Comparison of ENCODE assay signal across 43 mouse cellular contexts in genomic region chr2:116851356-116851755, GRCm38 (mm10). TPM values are rescaled to one million over a fixed set of nuclear protein-coding genes. Genes with fewer than 3 reads are reported as not detected.
"Had no signal": no experiment of that assay in that cellular context is flagged by ENCODE, and none has a peak within 500 bp of the region (broad histone marks: within the 10 kb centered on the region; RNA-seq: fewer than 3 reads in every experiment).

No protein-coding gene starts in this region.

- H3K4me1 ChIP-seq: hindbrain, embryonic 10.5 days; hindbrain, embryonic 12.5 days had no signal

- ATAC-seq: inflammation-experienced regulatory T-cells, adult 6 months; intestine, embryonic 15.5 days; intestine, embryonic 16.5 days; intestine, postnatal 0 days had no signal

- H3K27ac ChIP-seq: heart, embryonic 13.5 days; hindbrain, embryonic 10.5 days; hindbrain, embryonic 12.5 days; hindbrain, embryonic 13.5 days; hindbrain, embryonic 14.5 days; hindbrain, postnatal 0 days; kidney, embryonic 15.5 days; kidney, postnatal 0 days; layer of hippocampus, adult 2 months; left cerebral cortex, adult 2 months had no signal

- H3K4me3 ChIP-seq: heart, embryonic 13.5 days; heart, embryonic 15.5 days; hindbrain, embryonic 10.5 days; hindbrain, embryonic 12.5 days; hindbrain, embryonic 13.5 days; hindbrain, embryonic 15.5 days; intestine, embryonic 15.5 days; kidney, embryonic 15.5 days; layer of hippocampus, adult 2 months; left cerebral cortex, adult 2 months had no signal

- H3K27me3 ChIP-seq: heart, embryonic 13.5 days; heart, embryonic 15.5 days; hindbrain, embryonic 12.5 days; hindbrain, embryonic 13.5 days; hindbrain, embryonic 15.5 days; intestine, embryonic 15.5 days; kidney, embryonic 15.5 days had no signal

- H3K36me3 ChIP-seq: heart, embryonic 13.5 days; heart, embryonic 15.5 days; hindbrain, embryonic 10.5 days; hindbrain, embryonic 12.5 days; hindbrain, embryonic 13.5 days; hindbrain, embryonic 15.5 days; intestine, embryonic 15.5 days; kidney, embryonic 15.5 days had no signal

- DNase-seq: heart, postnatal 10 days; heart, postnatal 36 days; heart, postnatal 4 days; kidney, adult 11 months; kidney, adult 18-20 months; kidney, adult 2 months; kidney, adult 8-10 months; kidney, adult 9 months; kidney, postnatal 10 days; kidney, postnatal 14 days; kidney, postnatal 25 days; kidney, postnatal 36 days; kidney, postnatal 4 days; layer of hippocampus, adult 9-11 months; layer of hippocampus, postnatal 36 days had no signal

- H3K9ac ChIP-seq: heart, embryonic 13.5 days; heart, embryonic 15.5 days; hindbrain, embryonic 12.5 days; hindbrain, embryonic 13.5 days; hindbrain, embryonic 14.5 days; hindbrain, embryonic 15.5 days; intestine, embryonic 15.5 days; kidney, embryonic 15.5 days had no signal

- H3K9me3 ChIP-seq: heart, embryonic 13.5 days; heart, embryonic 15.5 days; hindbrain, embryonic 10.5 days; hindbrain, embryonic 12.5 days; hindbrain, embryonic 13.5 days; hindbrain, embryonic 15.5 days; intestine, embryonic 15.5 days; kidney, embryonic 15.5 days had no signal

- H3K4me2 ChIP-seq: heart, embryonic 11.5 days; heart, embryonic 13.5 days; heart, embryonic 15.5 days; hindbrain, embryonic 12.5 days; hindbrain, embryonic 13.5 days; hindbrain, embryonic 14.5 days; hindbrain, embryonic 15.5 days; intestine, embryonic 15.5 days; kidney, embryonic 15.5 days had no signal

RNA-seq across cellular contexts. Expression of gene Tmco5, which starts 27.1 kb away (rescaled TPM):
- total RNA-seq: heart, postnatal 10 days; heart, postnatal 25 days; heart, postnatal 36 days; heart, postnatal 4 days; hematopoietic stem cell, adult 5-6 weeks; hindbrain, postnatal 0 days had no signal
- polyA plus RNA-seq: heart, embryonic 11.5 days; heart, embryonic 13.5 days; heart, embryonic 14.5 days; heart, embryonic 15.5 days; heart, embryonic 16.5 days; heart, postnatal 0 days; hindbrain, embryonic 10.5 days; hindbrain, embryonic 11.5 days; hindbrain, embryonic 12.5 days; hindbrain, embryonic 13.5 days; hindbrain, embryonic 14.5 days; hindbrain, embryonic 15.5 days; hindbrain, embryonic 16.5 days; hindbrain, postnatal 0 days; inflammation-experienced regulatory T-cells, adult 6 months; intestine, embryonic 14.5 days; intestine, embryonic 15.5 days; intestine, embryonic 16.5 days; intestine, postnatal 0 days; kidney, adult 2 months; kidney, embryonic 14.5 days; kidney, embryonic 15.5 days; kidney, embryonic 16.5 days; kidney, postnatal 0 days; large intestine, adult 2 months had no signal
